Mouse (Mus musculus): Measurements from ENCODE around the gene Olfr97. TPM values are rescaled to one million over a fixed set of nuclear protein-coding genes. Genes with fewer than 3 reads are reported as not detected.

Gene Olfr97
- total and polyA plus RNA-seq, 3 experiments = 0.11 TPM; not detected in 2

DNA sequence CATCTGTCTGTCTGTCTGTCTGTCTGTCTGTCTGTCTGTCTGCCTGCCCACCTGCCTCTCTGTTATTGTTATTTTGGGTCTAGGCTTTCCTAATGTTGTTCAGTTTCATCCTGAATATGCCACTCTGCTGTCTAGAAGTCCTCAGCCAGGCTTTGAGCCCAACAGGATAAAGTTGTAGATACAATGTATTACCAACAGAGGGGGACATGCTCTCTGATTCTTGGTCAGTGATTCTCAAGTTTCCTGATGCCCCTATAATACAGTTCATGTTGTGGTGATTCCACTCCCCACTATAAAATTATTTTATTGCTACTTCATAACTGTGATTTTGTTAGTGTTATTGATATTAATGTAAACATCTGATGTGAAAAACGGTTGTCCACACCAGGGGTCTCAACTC lies 15.3 kb downstream of the Olfr97 start:
- no peaks in the 10 kb centered on the region for H3K9me3 ChIP-seq (replicated peaks)
- H3K4me1 ChIP-seq (ENCODE audit: insufficient read depth, low read depth, low read length) = no peaks in the 10 kb centered on the region
- TF ChIP-seq GATA1 (IDR thresholded peaks at IDR 0.05; ENCODE audit: borderline replicate concordance, low read length) (no peak), GATA2 (IDR thresholded peaks at IDR 0.05; ENCODE audit: borderline replicate concordance, low read depth, low read length) (no peak), TAL1 (conservative IDR thresholded peaks at IDR 0.05; ENCODE audit: low read depth, low read length) (no peak), CTCF (IDR thresholded peaks at IDR 0.05; ENCODE audit: low read depth, low read length) (no peak), POLR2AphosphoS5 (IDR thresholded peaks at IDR 0.05; ENCODE audit: insufficient replicate concordance, low read depth, low read length) (no peak)
- H3K36me3 ChIP-seq (replicated peaks) = no peaks in the 10 kb centered on the region
- DNase-seq (ENCODE audit: low spot score) = no peak
- no peak for ATAC-seq (ENCODE audit: extremely low read depth, insufficient number of reproducible peaks, low FRiP score, poor library complexity, severe bottlenecking)
- H3K4me3 ChIP-seq (ENCODE audit: low read depth, low read length) = no peak overlapping the region
- H3K27me3 ChIP-seq (ENCODE audit: insufficient read depth, low read length) = no peaks in the 10 kb centered on the region

DNA sequence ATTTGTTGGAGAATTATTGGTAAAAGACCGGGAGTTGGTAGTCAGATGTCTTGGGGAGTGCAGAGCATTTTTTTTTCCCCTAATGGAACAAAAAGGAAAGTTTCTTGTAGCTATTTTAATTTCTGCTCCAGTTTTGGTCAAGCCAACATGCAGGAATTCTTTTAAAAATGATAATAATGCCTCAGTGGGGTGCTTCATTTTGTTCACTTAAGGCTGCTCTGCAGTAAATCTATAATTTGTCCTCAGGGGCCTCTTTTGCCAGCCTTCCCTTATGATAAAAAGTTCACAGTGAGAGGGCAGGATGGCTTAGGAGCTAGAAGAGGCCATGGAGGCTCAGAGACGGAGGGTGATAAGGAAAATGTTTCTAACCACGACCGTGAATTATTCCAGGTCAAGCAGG lies 17.3 kb downstream of the Olfr97 start, which contains the start of gene Olfr96:
Gene Olfr96, plus strand, starts transcription at position 301 of the 400 bp plus-strand sequence.
- Histone ChIP-seq H3K27me3 (ENCODE audit: insufficient read depth, low read length) (no peaks in the 10 kb centered on the region), H3K36me3 (replicated peaks) (no peaks in the 10 kb centered on the region), H3K9me3 (replicated peaks) (no peaks in the 10 kb centered on the region), H3K4me3 (ENCODE audit: low read depth, low read length) (no peak within 1 kb of the TSS), H3K4me1 (ENCODE audit: insufficient read depth, low read depth, low read length) (no peaks in the 10 kb centered on the region)
- ATAC-seq (ENCODE audit: extremely low read depth, insufficient number of reproducible peaks, low FRiP score, poor library complexity, severe bottlenecking) (no peak), DNase-seq (ENCODE audit: low spot score) (no peak)
- TF ChIP-seq GATA2 (IDR thresholded peaks at IDR 0.05; ENCODE audit: borderline replicate concordance, low read depth, low read length) (no peak), GATA1 (IDR thresholded peaks at IDR 0.05; ENCODE audit: borderline replicate concordance, low read length) (no peak), TAL1 (conservative IDR thresholded peaks at IDR 0.05; ENCODE audit: low read depth, low read length) (no peak), POLR2AphosphoS5 (IDR thresholded peaks at IDR 0.05; ENCODE audit: insufficient replicate concordance, low read depth, low read length) (no peak), CTCF (IDR thresholded peaks at IDR 0.05; ENCODE audit: low read depth, low read length) (no peak)

DNA sequence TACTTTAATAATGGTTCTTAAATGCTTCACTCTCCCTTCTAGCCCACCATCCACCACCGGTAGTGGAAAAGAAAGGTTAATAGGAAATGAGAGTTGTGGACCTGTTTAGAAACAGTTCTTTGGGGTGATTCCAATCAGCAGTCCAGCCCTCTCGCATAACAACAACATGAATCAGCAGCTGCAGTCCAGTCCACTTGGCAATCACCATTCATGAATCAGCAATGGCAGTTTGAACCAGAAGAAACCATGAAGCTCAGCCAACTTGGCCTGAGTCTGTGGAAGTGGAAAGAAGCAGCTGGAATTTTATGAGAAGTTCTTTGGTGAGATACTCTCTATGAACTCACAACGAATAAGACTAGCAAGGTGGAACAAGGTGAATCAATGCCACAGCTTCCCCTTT lies 18.6 kb downstream of the Olfr97 start:
- no peaks in the 10 kb centered on the region for H3K36me3 ChIP-seq (replicated peaks)
- no peak overlapping the region for H3K4me3 ChIP-seq (ENCODE audit: low read depth, low read length)
- ATAC-seq (ENCODE audit: extremely low read depth, insufficient number of reproducible peaks, low FRiP score, poor library complexity, severe bottlenecking) (no peak), DNase-seq (ENCODE audit: low spot score) (no peak)
- no peaks in the 10 kb centered on the region for H3K27me3 ChIP-seq (ENCODE audit: insufficient read depth, low read length)
- no peaks in the 10 kb centered on the region for H3K4me1 ChIP-seq (ENCODE audit: insufficient read depth, low read depth, low read length)
- no peak for TF ChIP-seq TAL1 (conservative IDR thresholded peaks at IDR 0.05; ENCODE audit: low read depth, low read length)
- no peak for TF ChIP-seq GATA2 (IDR thresholded peaks at IDR 0.05; ENCODE audit: borderline replicate concordance, low read depth, low read length)
- no peak for TF ChIP-seq GATA1 (IDR thresholded peaks at IDR 0.05; ENCODE audit: borderline replicate concordance, low read length)
- no peak for TF ChIP-seq POLR2AphosphoS5 (IDR thresholded peaks at IDR 0.05; ENCODE audit: insufficient replicate concordance, low read depth, low read length)
- no peak for TF ChIP-seq CTCF (IDR thresholded peaks at IDR 0.05; ENCODE audit: low read depth, low read length)
- no peaks in the 10 kb centered on the region for H3K9me3 ChIP-seq (replicated peaks)

DNA sequence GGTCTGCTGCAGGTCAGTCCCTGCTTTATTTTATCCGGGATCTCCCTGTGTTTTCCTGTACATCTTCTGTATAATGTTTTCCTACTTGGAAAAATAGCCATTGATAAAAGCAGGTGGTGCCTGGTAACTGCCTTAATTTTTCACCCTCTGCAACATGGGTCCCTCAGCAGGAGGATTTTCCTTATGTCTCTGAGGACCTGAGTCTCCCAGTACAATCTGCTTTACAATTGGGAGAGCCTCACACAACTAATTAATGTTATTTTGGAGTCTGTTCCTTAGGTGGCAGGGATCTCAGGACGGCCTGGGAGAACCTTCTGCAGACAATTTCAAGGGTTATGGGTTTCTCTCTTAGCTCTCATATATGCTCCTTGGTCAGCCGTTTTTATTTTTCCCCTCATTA lies 24.1 kb downstream of the Olfr97 start, which contains the start of gene Olfr95:
Gene Olfr95, minus strand, starts transcription at position 101 of the 400 bp plus-strand sequence.
- no peaks in the 10 kb centered on the region for H3K36me3 ChIP-seq (replicated peaks)
- no peaks in the 10 kb centered on the region for H3K4me1 ChIP-seq (ENCODE audit: insufficient read depth, low read depth, low read length)
- no peak within 1 kb of the TSS for H3K4me3 ChIP-seq (ENCODE audit: low read depth, low read length)
- TF ChIP-seq CTCF (IDR thresholded peaks at IDR 0.05; ENCODE audit: low read depth, low read length) = no peak
- no peak for TF ChIP-seq GATA2 (IDR thresholded peaks at IDR 0.05; ENCODE audit: borderline replicate concordance, low read depth, low read length)
- TF ChIP-seq POLR2AphosphoS5 (IDR thresholded peaks at IDR 0.05; ENCODE audit: insufficient replicate concordance, low read depth, low read length) = no peak
- TF ChIP-seq TAL1 (conservative IDR thresholded peaks at IDR 0.05; ENCODE audit: low read depth, low read length) = no peak
- TF ChIP-seq GATA1 (IDR thresholded peaks at IDR 0.05; ENCODE audit: borderline replicate concordance, low read length) = no peak
- H3K27me3 ChIP-seq (ENCODE audit: insufficient read depth, low read length) = no peaks in the 10 kb centered on the region
- DNase-seq (ENCODE audit: low spot score) (no peak), ATAC-seq (ENCODE audit: extremely low read depth, insufficient number of reproducible peaks, low FRiP score, poor library complexity, severe bottlenecking) (no peak)
- H3K9me3 ChIP-seq (replicated peaks) = no peaks in the 10 kb centered on the region

GRCm38 (mm10) chr17:37210884-37211768 lies 26.0 kb downstream of the Olfr97 start:
- no peak for ATAC-seq (ENCODE audit: extremely low read depth, insufficient number of reproducible peaks, low FRiP score, poor library complexity, severe bottlenecking)
- no peak for TF ChIP-seq TAL1 (conservative IDR thresholded peaks at IDR 0.05; ENCODE audit: low read depth, low read length)
- TF ChIP-seq CTCF (IDR thresholded peaks at IDR 0.05; ENCODE audit: low read depth, low read length) = no peak
- no peak for TF ChIP-seq GATA1 (IDR thresholded peaks at IDR 0.05; ENCODE audit: borderline replicate concordance, low read length)
- no peak for TF ChIP-seq POLR2AphosphoS5 (IDR thresholded peaks at IDR 0.05; ENCODE audit: insufficient replicate concordance, low read depth, low read length)
- TF ChIP-seq GATA2 (IDR thresholded peaks at IDR 0.05; ENCODE audit: borderline replicate concordance, low read depth, low read length) = no peak
- DNase-seq (ENCODE audit: low spot score) = no peak
- H3K4me1 ChIP-seq (ENCODE audit: insufficient read depth, low read depth, low read length) = no peaks in the 10 kb centered on the region
- no peaks in the 10 kb centered on the region for H3K9me3 ChIP-seq (replicated peaks)
- no peaks in the 10 kb centered on the region for H3K36me3 ChIP-seq (replicated peaks)
- H3K27me3 ChIP-seq (ENCODE audit: insufficient read depth, low read length) = no peaks in the 10 kb centered on the region
- H3K4me3 ChIP-seq (ENCODE audit: low read depth, low read length) = no peak overlapping the region

- H3K36me3 ChIP-seq (replicated peaks) = no peaks in the 10 kb centered on the region
- no peaks in the 10 kb centered on the region for H3K9me3 ChIP-seq (replicated peaks)
- DNase-seq (ENCODE audit: low spot score) = no peak
- TF ChIP-seq CTCF (IDR thresholded peaks at IDR 0.05; ENCODE audit: low read depth, low read length) = no peak
- TF ChIP-seq POLR2AphosphoS5 (IDR thresholded peaks at IDR 0.05; ENCODE audit: insufficient replicate concordance, low read depth, low read length) = no peak
- no peak for TF ChIP-seq TAL1 (conservative IDR thresholded peaks at IDR 0.05; ENCODE audit: low read depth, low read length)
- no peak for TF ChIP-seq GATA1 (IDR thresholded peaks at IDR 0.05; ENCODE audit: borderline replicate concordance, low read length)
- TF ChIP-seq GATA2 (IDR thresholded peaks at IDR 0.05; ENCODE audit: borderline replicate concordance, low read depth, low read length) = no peak
- ATAC-seq (ENCODE audit: extremely low read depth, insufficient number of reproducible peaks, low FRiP score, poor library complexity, severe bottlenecking) = no peak
- no peaks in the 10 kb centered on the region for H3K4me1 ChIP-seq (ENCODE audit: insufficient read depth, low read depth, low read length)
- H3K27me3 ChIP-seq (ENCODE audit: insufficient read depth, low read length) = no peaks in the 10 kb centered on the region
- no peak overlapping the region for H3K4me3 ChIP-seq (ENCODE audit: low read depth, low read length)
Observed at GRCm38 (mm10) chr17:37203917-37204236, 33.3 kb downstream of the Olfr97 start.

Data from G1E (cell line).